Mouse (Mus musculus): ENCODE data around the gene Olfr1087.

- TF ChIP-seq POLR2A (IDR thresholded peaks at IDR 0.05; ENCODE audit: borderline replicate concordance, extremely low read depth, insufficient read depth, insufficient read length, poor library complexity, severe bottlenecking): no peak
- TF ChIP-seq CTCF (IDR thresholded peaks at IDR 0.05; ENCODE audit: borderline replicate concordance, extremely low read depth, insufficient read depth, insufficient read length): no peak
Measured at GRCm38 (mm10) chr2:86679992-86680391, 18.2 kb downstream of the Olfr1087 start, which contains the start of gene Olfr1086.
